Mouse (Mus musculus): ENCODE results near the gene Bcam.

GRCm38 (mm10) chr7:19795236-19795635 is 24.4 kb upstream of the Bcam start:
- no peak for TF ChIP-seq POLR2A (IDR thresholded peaks at IDR 0.05; ENCODE audit: extremely low read depth, insufficient read depth, low read length)
- no peak for TF ChIP-seq CTCF (IDR thresholded peaks at IDR 0.05; ENCODE audit: low read depth, low read length)
